Mouse (Mus musculus): ENCODE results near the gene Kcnj14.

- TF ChIP-seq POLR2A (IDR thresholded peaks at IDR 0.05; ENCODE audit: borderline replicate concordance, low read depth, low read length), result no peak
- TF ChIP-seq CTCF (IDR thresholded peaks at IDR 0.05; ENCODE audit: low read depth, low read length), result no peak
Measured at GRCm38 (mm10) chr7:45815323-45815983, 9.1 kb downstream of the Kcnj14 start.
